Mouse (Mus musculus) bone marrow, adult 2 months (tissue): ENCODE results near the gene Ralbp1.

Experiments
- CTCF ChIP-seq: fragments of 200-500 bp; IDR thresholded peaks from 2 replicates; pipeline ENCODE4 v1.5.1; 2011; ENCODE audit warnings: low read length, control low read depth; ENCODE audit not compliant: control insufficient read depth, insufficient read depth
- POLR2A ChIP-seq: fragments of 200-500 bp; IDR thresholded peaks from 2 replicates; pipeline ENCODE4 v1.6.1; 2011; ENCODE audit warnings: low read depth, mild to moderate bottlenecking, control low read depth, low read length, borderline replicate concordance; ENCODE audit not compliant: control insufficient read depth

GRCm38 (mm10) chr17:65867996-65868395 lies 17.6 kb downstream of the Ralbp1 start:
- no peak for TF ChIP-seq CTCF
- TF ChIP-seq POLR2A, result no peak
